Mouse (Mus musculus) neutrophil, adult 59 days (primary cell): ENCODE measurements around the gene Gm20388. TPM values are rescaled to one million over a fixed set of nuclear protein-coding genes. Genes with fewer than 3 reads are reported as not detected.

ENCODE experiments used
- total RNA-seq, 2 experiments: library from RNA; stranded (reverse); gene quantifications; 1 replicate in 1 of 2; 2 replicates in 1 of 2; pipeline ENCODE4 v1.2.4; 2023

The Gm20388 gene
- total RNA-seq, 2 experiments from 2014 or later, result 8.0 to 10.5 TPM

DNA sequence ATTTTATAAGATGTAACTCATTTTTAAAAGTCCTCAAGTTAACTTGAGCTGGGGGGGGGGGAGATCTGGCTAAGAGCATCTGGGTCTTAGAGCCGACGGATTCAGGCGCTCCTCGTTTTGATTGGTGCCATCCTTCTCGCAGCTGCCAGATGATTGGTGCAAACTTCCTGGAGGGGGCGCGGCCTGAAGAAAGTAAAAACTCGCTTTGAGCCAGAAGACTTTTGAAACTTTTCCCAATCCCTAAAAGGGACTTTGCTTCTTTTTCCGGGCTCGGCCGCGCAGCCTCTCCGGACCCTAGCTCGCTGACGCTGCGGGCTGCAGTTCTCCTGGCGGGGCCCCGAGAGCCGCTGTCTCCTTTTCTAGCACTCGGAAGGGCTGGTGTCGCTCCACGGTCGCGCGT is 1205.3 kb downstream of the Gm20388 start, which contains the start of gene Foxc2:
TSS of gene Foxc2 (plus strand) at position 224 of the 400 bp plus-strand sequence.

DNA sequence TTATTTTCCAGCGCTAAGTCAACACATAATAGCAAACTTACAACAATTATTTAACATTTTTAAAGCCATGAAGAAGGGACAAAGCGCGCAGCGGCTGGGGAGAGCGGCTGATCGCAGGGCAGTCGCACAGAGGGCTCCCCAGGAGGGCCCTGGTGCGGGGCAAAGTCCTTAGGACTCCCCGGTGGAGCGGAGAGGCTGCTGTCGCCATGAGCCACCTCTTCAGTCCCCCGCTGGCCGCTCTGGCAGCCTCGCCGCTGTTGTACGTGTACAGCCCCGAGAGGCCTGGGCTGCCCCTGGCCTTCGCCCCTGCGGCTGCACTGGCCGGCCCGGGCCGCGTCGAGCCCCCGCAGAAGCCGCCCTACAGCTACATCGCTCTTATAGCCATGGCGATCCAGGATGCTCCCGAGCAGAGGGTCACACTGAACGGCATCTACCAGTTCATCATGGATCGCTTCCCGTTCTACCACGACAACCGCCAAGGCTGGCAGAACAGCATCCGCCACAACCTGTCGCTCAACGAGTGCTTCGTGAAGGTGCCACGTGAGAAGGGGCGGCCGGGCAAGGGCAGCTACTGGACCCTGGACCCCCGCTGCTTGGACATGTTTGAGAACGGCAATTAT is 1217.2 kb downstream of the Gm20388 start, which contains the start of gene Foxl1:
TSS of gene Foxl1 (plus strand) at position 185 of the 620 bp plus-strand sequence.

DNA sequence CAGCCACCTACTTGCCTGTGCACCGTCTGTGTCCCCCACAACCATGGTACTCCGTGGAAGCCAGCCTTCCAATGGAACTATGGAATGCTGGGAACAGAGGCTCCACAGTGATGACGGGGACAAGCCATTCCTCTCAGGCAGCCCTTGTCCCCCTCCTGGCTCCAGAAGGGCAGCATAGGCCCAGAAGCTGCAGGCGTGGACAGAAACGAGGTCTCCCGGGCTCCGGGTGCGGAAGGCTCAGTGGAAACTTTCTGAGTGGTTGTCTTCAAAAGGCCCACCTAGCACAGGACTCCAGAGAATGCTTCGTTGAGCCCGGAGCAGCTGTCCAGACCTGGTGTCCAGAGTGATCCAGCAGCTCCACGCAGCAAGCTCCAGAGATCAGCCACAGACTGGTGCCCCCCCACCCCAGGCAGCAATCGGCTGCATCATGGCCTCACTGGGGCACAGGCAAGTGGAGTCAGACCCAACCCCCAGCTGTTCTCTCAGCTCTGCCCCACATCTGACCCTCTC is 1633.7 kb downstream of the Gm20388 start, which contains the start of gene 1700018B08Rik:
TSS of gene 1700018B08Rik (minus strand) at position 45 of the 510 bp plus-strand sequence.

DNA sequence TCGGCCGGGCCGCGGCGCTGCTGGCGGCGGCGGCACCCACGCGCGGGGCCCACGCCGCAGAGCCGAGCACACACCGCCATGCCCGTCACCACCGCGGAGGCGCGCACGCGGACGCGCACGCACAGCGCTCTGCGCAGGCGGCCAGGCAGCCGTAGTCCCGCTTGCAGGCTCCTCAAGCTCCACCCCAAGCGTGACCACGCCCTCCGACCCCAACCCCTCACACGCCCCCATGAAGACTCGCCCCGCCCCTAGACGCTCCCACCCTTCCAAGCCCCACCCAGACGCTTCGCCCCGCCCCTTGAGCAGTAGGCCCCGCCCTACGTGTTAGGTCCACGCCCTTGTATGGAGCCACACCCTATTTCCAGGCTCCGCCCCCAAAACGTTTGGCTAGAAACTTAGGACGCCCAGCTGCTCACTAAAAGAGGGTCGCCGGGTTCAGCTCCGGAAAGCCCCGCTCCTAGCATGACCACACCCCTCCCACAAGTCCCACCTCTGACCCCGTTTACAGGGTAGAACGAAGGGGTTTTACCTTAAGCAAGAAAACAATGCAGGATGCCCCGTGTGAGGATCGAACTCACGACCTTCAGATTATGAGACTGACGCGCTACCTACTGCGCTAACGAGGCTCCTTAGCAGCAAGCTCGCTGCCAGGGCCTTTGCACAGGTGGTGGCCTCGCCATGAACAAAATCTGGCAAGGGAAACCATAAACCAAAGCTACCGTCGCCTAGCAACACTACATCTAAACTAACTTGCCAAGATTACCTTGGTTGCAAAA is 1668.2 kb downstream of the Gm20388 start, which contains the start of gene Fbxo31:
TSS of gene Fbxo31 (minus strand) at position 131 of the 776 bp plus-strand sequence.

GRCm38 (mm10) chr8:121590203-121591177 is 1679.8 kb downstream of the Gm20388 start, which contains the start of gene Map1lc3b:
Gene Map1lc3b (plus strand): TSS chr8:121590361.

GRCm38 (mm10) chr8:121652774-121653323 is 1742.2 kb downstream of the Gm20388 start, which contains the start of gene Zcchc14:
Gene Zcchc14 (minus strand): TSS chr8:121652901.

GRCm38 (mm10) chr8:121729323-121729722 is 1818.7 kb downstream of the Gm20388 start, which contains the start of gene Jph3:
Gene Jph3 (plus strand): TSS chr8:121729623.

GRCm38 (mm10) chr8:121829048-121829776 is 1918.6 kb downstream of the Gm20388 start, which contains the start of gene Klhdc4:
Gene Klhdc4 (minus strand): TSS chr8:121829569.

DNA sequence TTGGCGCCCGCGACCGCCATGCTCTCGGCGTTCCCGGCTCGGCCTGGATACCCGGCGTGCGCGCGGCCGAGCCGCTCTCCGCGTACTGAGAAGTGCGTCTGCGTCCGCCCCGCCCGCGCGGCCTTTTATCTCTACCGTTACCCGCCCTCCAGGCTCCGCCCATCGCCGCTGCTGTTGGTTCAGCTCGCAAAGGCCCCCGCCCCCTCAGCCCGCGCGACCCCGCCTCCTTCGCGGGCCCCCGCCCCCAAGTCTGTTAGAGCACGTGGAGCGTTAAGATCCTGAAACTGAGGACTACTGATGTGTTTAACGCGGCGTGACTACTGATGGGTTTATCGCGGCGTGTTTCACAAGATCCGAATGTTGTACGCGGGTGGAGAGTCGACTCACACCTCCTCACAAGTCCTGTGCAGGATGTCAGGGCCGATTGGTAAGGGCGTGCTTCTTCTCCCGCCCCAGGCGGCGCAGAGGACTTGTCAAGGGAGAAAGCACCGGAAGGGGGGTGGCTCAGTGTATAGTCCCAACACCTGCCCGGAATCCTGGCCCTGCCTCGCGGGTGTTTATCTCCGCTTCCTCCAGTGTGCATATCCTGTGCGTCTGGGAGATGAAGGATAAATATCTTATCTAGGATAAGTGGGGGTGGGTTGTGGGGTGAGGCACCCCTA is 1997.1 kb downstream of the Gm20388 start, which contains the start of gene Slc7a5:
TSS of gene Slc7a5 (minus strand) at position 108 of the 662 bp plus-strand sequence.

GRCm38 (mm10) chr8:121944831-121945230 is 2034.2 kb downstream of the Gm20388 start, which contains the start of gene Car5a:
Gene Car5a (minus strand): TSS chr8:121944904.

DNA sequence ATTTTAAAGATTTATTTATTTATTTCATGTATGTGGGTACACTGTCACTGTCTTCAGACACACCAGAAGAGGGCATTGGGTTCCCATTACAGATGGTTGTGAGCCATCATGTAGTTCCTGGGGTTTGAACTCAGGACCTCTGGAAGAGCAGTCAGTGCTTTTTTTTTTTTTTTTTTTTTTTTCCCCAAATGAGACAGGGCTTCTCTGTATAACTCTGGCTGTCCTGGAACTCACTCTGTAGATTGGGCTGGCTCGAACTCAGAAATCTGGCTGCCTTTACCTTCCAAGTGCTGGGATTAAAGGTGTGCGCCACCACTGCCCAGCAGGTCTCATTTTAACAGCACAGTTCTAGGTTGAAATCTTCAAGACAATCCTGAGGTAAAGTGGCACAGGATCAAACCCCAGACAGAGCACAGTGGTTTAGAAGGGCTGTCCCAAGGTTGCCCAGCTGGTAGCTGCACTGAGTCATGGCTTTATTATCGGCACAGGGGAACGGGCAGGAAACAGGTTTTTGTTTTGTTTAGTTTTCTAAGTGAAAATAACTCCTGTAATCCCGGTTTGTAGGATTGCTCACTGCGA is 2038.7 kb downstream of the Gm20388 start, which contains the start of gene Banp:
TSS of gene Banp (plus strand) at position 529 of the 579 bp plus-strand sequence.

DNA sequence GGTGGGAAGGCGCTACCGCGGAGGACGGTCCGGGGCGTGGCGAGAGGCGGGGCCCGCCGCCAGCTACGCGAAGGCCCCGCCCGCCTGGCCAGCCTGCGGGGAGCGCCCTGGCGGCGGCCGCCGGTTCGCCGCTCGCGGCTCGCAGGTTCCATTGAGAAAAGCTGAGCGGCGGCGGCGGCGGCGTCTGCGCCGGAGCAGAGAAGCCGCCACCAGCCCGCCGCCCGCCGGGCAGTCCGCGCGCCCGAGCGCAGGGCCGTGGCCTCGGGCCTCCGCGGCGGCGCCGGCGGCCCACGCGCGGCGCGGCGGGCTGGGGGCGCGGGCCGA is 2371.4 kb downstream of the Gm20388 start, which contains the start of gene Zfpm1:
TSS of gene Zfpm1 (plus strand) at position 107 of the 324 bp plus-strand sequence.

DNA sequence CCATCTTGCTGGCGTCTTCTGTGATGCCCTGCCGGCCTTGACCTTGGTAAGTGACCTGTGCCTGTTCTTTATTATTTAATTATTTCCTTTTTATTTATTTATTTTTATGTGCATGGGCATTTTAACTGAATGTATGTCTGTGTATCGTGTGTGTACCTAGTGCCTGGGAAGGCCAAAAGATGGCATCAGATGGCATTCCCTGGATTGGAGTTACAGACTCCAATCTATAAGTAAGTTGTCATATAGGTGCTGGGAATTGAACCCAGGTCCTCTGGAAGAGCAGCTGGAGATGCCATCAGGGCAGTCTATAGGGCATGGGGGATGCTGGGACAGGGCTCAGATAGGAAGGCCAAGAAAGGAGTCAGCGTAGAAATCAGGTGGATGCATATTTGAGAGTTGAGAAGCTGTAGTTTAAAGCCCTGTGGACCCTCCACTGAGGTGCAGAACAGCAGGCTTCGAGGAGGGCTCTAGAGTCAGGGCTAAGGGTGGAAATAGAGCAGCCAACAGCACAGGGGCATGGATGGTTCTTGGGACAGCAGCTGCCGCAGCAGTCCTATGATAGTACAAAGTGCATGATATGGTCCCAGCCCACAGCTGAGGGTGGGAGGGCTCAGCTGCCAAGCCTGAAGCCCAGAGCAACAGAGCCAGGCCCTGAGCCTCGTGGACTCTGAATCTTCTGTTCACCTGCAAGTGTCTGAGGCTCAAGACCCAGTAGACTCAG is 2450.2 kb downstream of the Gm20388 start, which contains the start of gene Trhr2:
TSS of gene Trhr2 (minus strand) at position 51 of the 721 bp plus-strand sequence.

GRCm38 (mm10) chr8:122376365-122377231 is 2466.0 kb downstream of the Gm20388 start, which contains the start of gene Zc3h18:
Gene Zc3h18 (plus strand): TSS chr8:122376609.

DNA sequence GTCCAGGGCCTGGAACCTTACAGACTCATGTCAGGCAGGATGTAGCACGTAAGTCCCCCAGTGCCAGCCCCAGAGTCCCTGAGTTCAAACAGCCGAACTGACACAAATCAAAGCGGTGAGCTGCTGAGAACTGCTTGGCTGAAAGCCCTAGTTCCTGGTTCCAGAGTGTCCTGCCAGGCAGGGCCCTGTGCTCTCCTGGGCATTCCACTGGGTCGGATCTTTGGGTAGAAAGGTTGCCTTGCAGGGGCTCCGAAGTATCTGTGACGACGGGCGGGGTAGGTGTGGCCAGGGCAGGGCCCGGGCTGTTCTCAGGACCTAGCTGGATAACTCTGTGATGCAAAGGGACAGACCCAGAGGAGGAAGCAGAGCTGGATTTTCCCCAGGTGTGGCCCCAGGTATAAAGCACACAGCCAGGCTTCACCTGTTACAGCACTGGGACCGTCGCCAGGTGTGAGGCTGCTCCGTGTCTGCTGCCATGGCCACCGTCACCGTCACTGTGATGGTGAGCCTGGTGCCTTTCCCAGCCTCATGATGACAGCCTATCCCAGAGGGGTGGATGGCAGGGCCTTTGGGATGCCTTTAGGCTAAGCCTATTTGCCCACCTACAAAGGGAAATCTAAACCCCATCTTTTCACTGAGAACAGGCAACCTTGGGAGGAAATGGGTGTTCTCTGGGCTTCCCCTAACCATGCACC is 2510.9 kb downstream of the Gm20388 start, which contains the start of gene Il17c:
TSS of gene Il17c (plus strand) at position 645 of the 695 bp plus-strand sequence.

DNA sequence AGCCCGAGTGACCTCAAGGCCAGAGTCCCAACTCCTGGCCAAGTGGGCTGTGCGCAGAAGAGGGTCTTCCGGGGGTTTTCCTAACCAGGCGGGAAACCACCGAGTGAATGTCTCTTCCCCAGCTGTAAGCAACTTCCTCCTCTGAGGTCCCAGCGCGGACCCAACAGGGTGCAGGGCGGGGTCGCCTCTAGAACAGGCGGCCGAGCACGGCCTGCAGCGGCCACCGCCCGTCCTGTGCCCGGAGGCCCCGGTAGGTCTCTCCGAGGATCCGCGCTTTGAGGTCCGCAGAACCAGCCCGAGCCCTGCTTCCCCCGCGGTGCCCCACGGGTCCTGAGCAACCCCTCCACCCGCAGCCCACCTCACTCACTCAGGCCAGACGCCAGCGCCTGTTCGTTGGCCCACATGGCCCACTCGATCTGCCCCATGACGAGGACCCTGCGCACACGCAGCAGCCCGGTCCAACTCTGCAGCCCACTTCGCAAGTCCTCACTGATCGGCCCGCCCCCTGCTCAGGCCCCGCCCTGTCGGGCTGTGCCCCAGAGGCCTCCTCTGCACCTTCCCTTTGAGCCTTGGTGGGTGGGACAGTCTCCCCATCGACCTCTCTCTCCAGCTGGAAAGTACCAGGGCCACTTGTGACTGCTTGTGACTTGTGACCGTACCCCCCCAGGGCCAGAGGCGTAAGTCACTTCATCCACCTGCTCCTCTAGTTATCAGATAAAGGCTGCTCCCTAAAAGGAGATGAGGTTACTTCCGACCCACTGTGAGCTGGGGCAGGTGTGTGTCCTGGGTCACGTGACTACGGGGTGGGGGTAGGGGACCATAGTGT is 2522.0 kb downstream of the Gm20388 start, which contains the start of gene Cyba:
TSS of gene Cyba (minus strand) at position 488 of the 826 bp plus-strand sequence.

